Mouse (Mus musculus): ENCODE results near the gene Cela2a.

- TF ChIP-seq CTCF (IDR thresholded peaks at IDR 0.05) (no peak), POLR2A (IDR thresholded peaks at IDR 0.05; ENCODE audit: insufficient read depth, low read depth, low read length) (no peak), EP300 (IDR thresholded peaks at IDR 0.05; ENCODE audit: insufficient read depth, low read depth, low read length) (no peak)
These were observed 20.0 kb upstream of the Cela2a start, which contains the start of gene Ctrc for GRCm38 (mm10) chr4:141845999-141846398.
